Mouse (Mus musculus) myocyte (in vitro differentiated cells): Measurements from ENCODE around the gene Btnl9. TPM values are rescaled to one million over a fixed set of nuclear protein-coding genes. Genes with fewer than 3 reads are reported as not detected.

Source experiments
- H3K27me3 ChIP-seq: one replicate; pipeline ENCODE4 v1.6.1; 2011; ENCODE audit not compliant: control insufficient read depth, insufficient read depth, insufficient read length
- H3K36me3 ChIP-seq: one replicate; pipeline ENCODE4 v1.6.1; 2011; ENCODE audit not compliant: control insufficient read depth, insufficient read depth
- H3K4me2 ChIP-seq: one replicate; pipeline ENCODE4 v1.6.1; 2011; ENCODE audit warnings: low read depth, control low read depth
- H3K4me3 ChIP-seq: one replicate; pipeline ENCODE4 v1.5.1; 2011; ENCODE audit warnings: mild to moderate bottlenecking, control low read depth, moderate library complexity
- H3K79me2 ChIP-seq: one replicate; pipeline ENCODE4 v1.6.1; 2011; ENCODE audit not compliant: control insufficient read depth, insufficient read depth
- H3ac ChIP-seq: one replicate; pipeline ENCODE4 v1.6.1; 2011; ENCODE audit not compliant: control insufficient read depth, insufficient read length
- CEBPB ChIP-seq: IDR thresholded peaks from 2 replicates; pipeline ENCODE4 v1.6.1; 2011; ENCODE audit warnings: mild to moderate bottlenecking, moderate library complexity; ENCODE audit not compliant: poor library complexity, insufficient read depth, severe bottlenecking
- E2F4 ChIP-seq: IDR thresholded peaks from one replicate; pipeline ENCODE4 v1.6.1; 2011; ENCODE audit warnings: mild to moderate bottlenecking, control low read depth, moderate library complexity; ENCODE audit not compliant: insufficient read depth
- MAX ChIP-seq: IDR thresholded peaks from one replicate; pipeline ENCODE4 v1.6.1; 2011; ENCODE audit warnings: low read depth, mild to moderate bottlenecking, control low read depth
- MYOD1 ChIP-seq, 3 experiments: IDR thresholded peaks; one replicate each; pipeline ENCODE4 v1.6.1; 2011; ENCODE audit warnings: control low read depth in 2 of 3, low read depth in 2 of 3, mild to moderate bottlenecking in 2 of 3, moderate library complexity in 1 of 3; ENCODE audit not compliant: insufficient read length in 2 of 3, control insufficient read depth in 1 of 3
- MYOG ChIP-seq, 3 experiments: IDR thresholded peaks; one replicate each; pipeline ENCODE4 v1.6.1; 2011; ENCODE audit warnings: control low read depth in 2 of 3, low read depth in 2 of 3, mild to moderate bottlenecking in 2 of 3; ENCODE audit not compliant: insufficient read length in 2 of 3, control insufficient read depth in 1 of 3, insufficient read depth in 1 of 3
- POLR2A ChIP-seq: IDR thresholded peaks from one replicate; pipeline ENCODE4 v1.6.1; 2011; ENCODE audit warnings: low read depth, mild to moderate bottlenecking, control low read depth, moderate library complexity; ENCODE audit not compliant: insufficient read length
- POLR2AphosphoS2 ChIP-seq: IDR thresholded peaks from one replicate; pipeline ENCODE4 v1.6.1; 2011; ENCODE audit warnings: low read depth, control low read depth; ENCODE audit not compliant: insufficient read length
- REST ChIP-seq: IDR thresholded peaks from one replicate; pipeline ENCODE4 v1.6.1; 2011; ENCODE audit warnings: mild to moderate bottlenecking, control low read depth, moderate library complexity; ENCODE audit not compliant: insufficient read depth, insufficient read length
- SRF ChIP-seq: IDR thresholded peaks from one replicate; pipeline ENCODE4 v1.6.1; 2011; ENCODE audit warnings: low read depth; ENCODE audit not compliant: control insufficient read depth, insufficient read length
- TCF12 ChIP-seq: IDR thresholded peaks from one replicate; pipeline ENCODE4 v1.6.1; 2011; ENCODE audit warnings: mild to moderate bottlenecking, control low read depth; ENCODE audit not compliant: poor library complexity, insufficient read depth, severe bottlenecking
- TCF3 ChIP-seq: IDR thresholded peaks from one replicate; pipeline ENCODE4 v1.6.1; 2011; ENCODE audit warnings: low read depth, control low read depth; ENCODE audit not compliant: insufficient read length
- USF1 ChIP-seq: IDR thresholded peaks from one replicate; pipeline ENCODE4 v1.6.1; 2011; ENCODE audit warnings: low read depth, mild to moderate bottlenecking, control low read depth, moderate library complexity
- polyA plus RNA-seq: library from polyadenylated mRNA; unstranded; fragments of >200 nt; fragmentation: generic; extraction: Trizol; gene quantifications from one replicate; pipeline ENCODE4 v1.2.1, GENCODE M21; 2012; ENCODE audit warnings: missing spikeins

Gene Btnl9
- polyA plus RNA-seq: not detected

DNA sequence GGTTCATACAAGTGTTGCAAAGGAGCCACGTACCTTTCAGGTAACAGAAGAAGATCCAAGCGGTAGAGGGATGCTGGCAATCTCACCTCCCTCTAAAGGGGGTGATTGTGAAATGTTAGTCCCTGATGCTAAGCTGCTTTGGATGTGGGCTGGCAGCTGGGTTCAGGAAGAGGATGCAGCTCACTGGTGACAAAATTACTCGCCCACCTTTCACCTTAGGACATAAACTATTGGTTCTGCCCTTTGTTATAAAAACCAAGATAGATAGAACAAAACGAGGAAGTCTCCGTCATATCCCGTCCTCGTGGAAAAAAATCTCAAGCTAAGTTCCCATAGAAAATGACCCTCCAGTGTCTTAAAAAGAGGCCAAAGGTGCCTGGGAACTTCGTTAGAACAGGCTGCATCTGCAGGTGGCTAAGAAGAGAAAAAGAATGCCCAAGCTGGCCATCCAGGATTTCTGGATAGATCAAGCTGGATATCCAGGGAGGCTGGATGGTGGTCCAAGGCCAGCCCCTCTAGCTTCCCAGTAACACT, at the start of gene Btnl9:
TSS of gene Btnl9 (minus strand) at position 205 of the 534 bp plus-strand sequence.
- TF ChIP-seq CEBPB (no peak), SRF (no peak), POLR2A (no peak), MAX (no peak), MYOG (IDR thresholded peaks at IDR 0.05; ENCODE audit: control insufficient read depth in 1 of 3, insufficient read depth in 1 of 3, insufficient read length in 2 of 3, low read depth in 2 of 3) (no peak), POLR2AphosphoS2 (no peak), REST (no peak), USF1 (no peak), E2F4 (no peak), TCF12 (no peak), TCF3 (no peak), MYOD1 (IDR thresholded peaks at IDR 0.05; ENCODE audit: control insufficient read depth in 1 of 3, insufficient read length in 2 of 3, low read depth in 2 of 3) (no peak)
- H3K4me3 ChIP-seq: no peak within 1 kb of the TSS
- H3K4me2 ChIP-seq: no peak within 1 kb of the TSS
- peaks cover 15% of the 10 kb centered on the region for H3K27me3 ChIP-seq
- no peaks in the 10 kb centered on the region for H3K36me3 ChIP-seq
- H3ac ChIP-seq: no peak within 1 kb of the TSS
- H3K79me2 ChIP-seq: no peaks in the 10 kb centered on the region

DNA sequence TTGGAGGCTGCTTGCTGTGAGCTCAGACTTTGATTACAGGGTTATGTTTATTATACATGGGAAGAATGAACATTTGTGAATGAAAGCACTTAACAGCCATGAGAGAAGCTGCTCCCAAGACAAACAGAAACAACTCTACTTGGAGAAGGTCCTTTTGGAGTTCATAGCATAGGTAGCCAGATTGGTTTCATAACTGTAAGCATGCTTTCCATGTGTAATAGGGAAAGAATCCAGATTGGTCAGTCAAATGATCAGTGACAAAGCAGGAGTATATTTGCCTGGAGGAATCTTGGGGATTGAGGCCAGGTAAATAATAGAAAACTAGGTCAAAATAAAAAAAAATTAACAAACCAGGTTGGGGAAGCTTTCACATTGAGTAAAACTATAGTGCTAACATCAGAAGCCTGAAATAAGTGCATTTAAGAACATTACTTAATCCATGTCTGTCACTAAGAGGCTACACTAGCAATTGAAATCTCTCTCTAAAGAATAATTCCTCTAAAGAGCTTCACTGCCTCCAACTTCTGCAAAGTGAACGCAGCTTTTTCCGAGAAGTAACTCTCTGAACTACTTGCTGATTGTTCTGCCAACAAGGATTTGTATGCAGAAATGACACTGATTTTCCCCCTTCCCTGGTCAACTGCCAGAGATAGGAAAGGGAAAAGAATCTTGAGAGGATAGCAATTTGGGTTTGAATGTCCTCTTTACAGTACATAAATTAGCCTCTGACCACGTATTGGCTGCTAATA, 48.7 kb upstream of the Btnl9 start:
- Histone ChIP-seq H3K79me2 (no peaks in the 10 kb centered on the region), H3K27me3 (no peaks in the 10 kb centered on the region), H3ac (no peak overlapping the region), H3K4me2 (no peak overlapping the region), H3K36me3 (no peaks in the 10 kb centered on the region), H3K4me3 (no peak overlapping the region)
- TF ChIP-seq TCF12 (no peak), MAX (no peak), E2F4 (no peak), POLR2A (no peak), TCF3 (no peak), MYOD1 (IDR thresholded peaks at IDR 0.05; ENCODE audit: control insufficient read depth in 1 of 3, insufficient read length in 2 of 3, low read depth in 2 of 3) (no peak), REST (no peak), SRF (no peak), CEBPB (no peak), MYOG (IDR thresholded peaks at IDR 0.05; ENCODE audit: control insufficient read depth in 1 of 3, insufficient read depth in 1 of 3, insufficient read length in 2 of 3, low read depth in 2 of 3) (no peak)

DNA sequence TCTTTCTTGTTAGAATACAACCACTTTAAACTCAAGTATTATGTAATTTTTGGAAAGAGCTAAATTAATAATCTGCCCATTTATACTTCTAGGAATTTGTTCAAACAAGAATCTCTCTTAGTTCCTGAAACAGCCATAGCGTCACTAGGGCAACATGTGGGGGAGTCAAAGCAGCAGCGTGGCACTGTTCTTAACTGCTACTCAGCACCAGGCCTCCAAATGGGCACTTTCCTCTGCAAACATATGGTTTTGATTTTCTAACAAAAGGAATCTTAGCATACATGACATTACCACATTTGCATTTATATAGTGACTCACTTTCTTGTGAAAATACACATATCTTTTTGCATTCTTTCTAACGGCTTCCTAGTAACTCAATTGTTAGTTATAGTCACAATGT, 45.8 kb upstream of the Btnl9 start:
- Histone ChIP-seq H3K27me3 (no peaks in the 10 kb centered on the region), H3K4me2 (no peak overlapping the region), H3K36me3 (no peaks in the 10 kb centered on the region), H3K79me2 (no peaks in the 10 kb centered on the region), H3K4me3 (no peak overlapping the region), H3ac (no peak overlapping the region)
- TF ChIP-seq USF1 (no peak), MYOD1 (IDR thresholded peaks at IDR 0.05; ENCODE audit: control insufficient read depth in 1 of 3, insufficient read length in 2 of 3, low read depth in 2 of 3) (no peak), MYOG (IDR thresholded peaks at IDR 0.05; ENCODE audit: control insufficient read depth in 1 of 3, insufficient read depth in 1 of 3, insufficient read length in 2 of 3, low read depth in 2 of 3) (no peak), POLR2AphosphoS2 (no peak), SRF (no peak), REST (no peak)

DNA sequence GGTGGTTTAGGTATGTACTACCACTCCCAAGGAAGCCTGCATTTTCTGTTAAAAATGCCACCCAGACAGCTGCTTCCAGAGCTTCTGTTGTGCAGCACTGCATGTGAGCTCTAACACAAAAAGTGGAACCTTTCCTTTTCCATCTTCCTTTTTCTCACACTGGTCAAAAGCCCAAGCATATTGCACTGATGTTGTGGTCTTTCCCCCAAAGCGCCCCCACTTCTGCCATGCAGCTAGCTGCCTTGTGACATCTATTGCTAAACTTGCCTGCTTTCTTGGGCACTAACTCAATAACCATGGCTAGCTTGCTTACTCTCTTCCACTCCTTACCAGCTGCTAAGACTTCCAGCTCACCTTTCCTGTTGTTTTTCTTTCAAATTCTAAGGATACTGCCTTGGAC, 37.5 kb upstream of the Btnl9 start:
- TF ChIP-seq MYOD1 (IDR thresholded peaks at IDR 0.05; ENCODE audit: control insufficient read depth in 1 of 3, insufficient read length in 2 of 3, low read depth in 2 of 3) (no peak), POLR2AphosphoS2 (no peak), USF1 (no peak)
- Histone ChIP-seq H3K36me3 (no peaks in the 10 kb centered on the region), H3ac (no peak overlapping the region), H3K27me3 (no peaks in the 10 kb centered on the region), H3K4me3 (no peak overlapping the region), H3K79me2 (no peaks in the 10 kb centered on the region), H3K4me2 (no peak overlapping the region)

DNA sequence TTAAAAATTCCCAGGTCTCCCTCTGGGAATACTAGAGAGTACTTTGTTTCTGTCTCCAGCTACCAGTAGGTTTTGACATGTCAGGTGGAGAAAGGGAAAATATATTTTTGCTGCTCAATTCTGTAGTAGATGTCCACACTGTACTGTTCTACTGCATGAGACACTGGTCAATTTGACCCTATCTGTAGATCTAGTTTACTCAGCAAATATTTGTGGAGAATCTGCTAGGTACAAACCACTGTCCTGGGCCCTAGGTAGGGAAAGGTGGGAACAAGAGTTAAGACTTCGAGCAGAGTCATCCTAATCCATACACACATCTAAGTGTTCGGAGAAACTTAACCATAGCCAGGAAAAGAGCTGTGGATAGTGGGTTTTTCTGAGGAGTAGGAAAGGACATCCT, 32.3 kb upstream of the Btnl9 start:
- Histone ChIP-seq H3K79me2 (no peaks in the 10 kb centered on the region), H3ac (no peak overlapping the region), H3K4me3 (no peak overlapping the region), H3K27me3 (no peaks in the 10 kb centered on the region), H3K36me3 (peaks cover 45% of the 10 kb centered on the region), H3K4me2 (no peak overlapping the region)
- TF ChIP-seq POLR2A: no peak
- TF ChIP-seq REST: no peak
- TF ChIP-seq POLR2AphosphoS2: no peak
- TF ChIP-seq MAX: no peak
- no peak for TF ChIP-seq SRF
- TF ChIP-seq USF1: no peak
